Mouse (Mus musculus) adrenal gland (tissue): Measurements from ENCODE around the gene A430078G23Rik.
"Not testable (repeated sequence)": the region's sequence is repeated elsewhere in the genome, so short reads cannot be mapped to it uniquely, and the experiment has no call there.

ENCODE experiments used
- intact Hi-C: fragments of 180-260 bp; cut with DNase I; formaldehyde crosslinking; loops from one replicate; pipeline ENCODE4 v1.15.1; 2025
- long read RNA-seq, 2 experiments: library from polyadenylated mRNA; unstranded; transcript quantifications; one replicate each; pipeline ENCODE4 v2.0.0; 2020; ENCODE audit warnings: borderline replicate concordance in 1 of 2; ENCODE audit not compliant: insufficient replicate concordance in 1 of 2

A430078G23Rik gene
- long read RNA-seq, experiment 1 = 0 reads
- long read RNA-seq, experiment 2 = 0 reads

- intact Hi-C loops = no loop called here
Observed at GRCm38 (mm10) chr8:3353189-3353810, at the start of gene A430078G23Rik. Gene A430078G23Rik, plus strand, starts transcription at chr8:3353415.

GRCm38 (mm10) chr8:3308205-3308800 is 44.9 kb upstream of the A430078G23Rik start:
- intact Hi-C loops = not testable (repeated sequence)

- intact Hi-C loops = no loop called here
Observed at GRCm38 (mm10) chr8:3309636-3310035, 43.6 kb upstream of the A430078G23Rik start.

DNA sequence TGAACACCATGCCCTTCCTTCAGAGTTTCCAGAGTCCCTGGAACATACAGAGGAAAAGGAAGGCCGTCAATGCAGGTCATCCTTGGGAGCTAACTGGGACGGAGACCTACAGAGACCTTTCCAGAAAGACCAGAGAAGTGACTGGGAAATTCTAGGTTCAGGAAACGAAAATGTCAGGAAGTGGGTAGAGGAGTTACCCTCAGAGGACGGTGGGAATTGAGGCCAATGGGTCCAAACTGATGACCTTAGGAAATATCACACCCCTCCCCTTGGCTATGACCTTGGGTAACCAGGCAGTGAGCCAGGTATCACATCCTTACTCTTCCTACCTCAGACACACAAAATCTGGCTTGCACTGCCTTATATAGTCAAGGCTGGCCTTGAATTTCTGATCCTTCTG is 41.7 kb upstream of the A430078G23Rik start:
- intact Hi-C loops = no loop called here

DNA sequence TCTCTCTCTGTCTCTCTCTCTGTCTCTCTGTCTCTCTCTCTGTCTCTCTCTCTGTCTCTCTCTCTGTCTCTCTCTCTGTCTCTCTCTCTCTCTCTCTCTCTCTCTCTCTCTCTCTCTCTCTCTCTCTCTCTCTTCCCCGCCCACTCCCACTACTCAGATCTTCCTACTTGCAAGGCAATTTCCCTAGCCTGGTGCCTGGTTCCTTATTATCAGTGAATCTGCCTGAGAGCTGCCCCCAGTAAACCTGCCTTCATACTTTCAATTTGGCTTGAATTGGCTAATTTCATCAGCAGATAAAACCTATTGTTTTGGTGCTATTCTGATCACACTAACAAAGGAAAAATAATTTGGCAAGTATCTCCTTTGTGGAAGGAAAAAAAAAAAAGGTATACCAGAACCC is 39.8 kb upstream of the A430078G23Rik start:
- intact Hi-C loops = not testable (repeated sequence)

DNA sequence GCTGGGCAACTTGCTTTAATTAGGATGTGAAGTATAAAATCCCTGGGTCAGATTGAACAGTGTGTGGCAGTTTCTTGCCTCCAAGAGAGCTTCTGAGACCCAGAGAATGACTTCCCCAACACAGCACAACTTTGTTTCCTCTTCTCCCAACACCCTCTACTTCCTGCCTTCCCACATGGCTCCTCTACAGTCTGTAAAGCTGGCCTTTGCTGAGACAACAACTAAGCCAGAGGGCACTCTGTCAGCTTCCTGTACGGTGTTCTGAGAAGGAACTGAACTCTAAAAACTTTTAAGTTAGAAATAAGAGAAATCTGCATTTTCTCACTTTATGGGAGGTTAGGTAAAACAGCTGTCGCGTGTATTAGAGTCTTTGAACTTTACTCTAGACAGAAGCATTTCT is 39.4 kb upstream of the A430078G23Rik start:
- intact Hi-C loops = no loop called here

GRCm38 (mm10) chr8:3314345-3314744 is 38.9 kb upstream of the A430078G23Rik start:
- intact Hi-C loops = no loop called here

- intact Hi-C loops = no loop called here
Observed at GRCm38 (mm10) chr8:3316585-3316984, 36.6 kb upstream of the A430078G23Rik start.

DNA sequence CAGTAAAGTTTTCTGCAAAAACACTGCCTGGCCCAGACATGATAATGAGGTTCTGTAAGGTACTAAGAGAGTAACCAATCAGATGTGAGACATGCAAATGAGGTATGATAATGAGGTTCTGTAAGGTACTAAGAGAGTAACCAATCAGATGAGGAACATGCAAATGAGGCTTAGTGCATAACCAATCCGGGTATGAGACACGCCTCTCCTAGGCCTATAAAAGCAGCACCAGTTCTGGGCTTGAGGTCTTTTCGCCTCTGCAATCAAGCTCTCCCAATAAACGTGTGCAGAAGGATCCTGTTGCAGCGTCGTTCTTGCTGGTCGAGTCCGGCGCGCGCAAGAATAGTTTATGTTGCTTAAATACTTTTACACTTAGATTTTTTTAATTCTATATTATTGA is 33.9 kb upstream of the A430078G23Rik start:
- intact Hi-C loops = not testable (repeated sequence)

DNA sequence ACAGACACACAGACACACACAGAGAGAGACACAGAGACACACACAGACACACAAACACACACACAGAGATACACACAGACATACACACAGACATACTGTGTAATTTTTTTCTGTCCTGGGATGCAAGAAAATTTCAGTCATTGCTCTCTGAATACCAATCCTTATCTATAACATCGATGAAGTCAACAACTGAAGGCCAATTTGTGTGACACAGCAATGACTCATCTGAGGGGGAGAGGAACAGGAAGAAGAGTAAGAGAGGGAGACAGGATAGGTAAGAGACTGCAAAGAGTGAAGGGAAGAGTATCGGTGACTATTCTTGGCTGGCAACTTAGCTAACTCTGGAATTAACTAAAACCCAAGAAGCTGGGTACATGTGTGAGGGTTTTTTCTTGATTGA is 29.0 kb upstream of the A430078G23Rik start:
- intact Hi-C loops = no loop called here

GRCm38 (mm10) chr8:3327056-3327455 is 26.2 kb upstream of the A430078G23Rik start:
- intact Hi-C loops = no loop called here

DNA sequence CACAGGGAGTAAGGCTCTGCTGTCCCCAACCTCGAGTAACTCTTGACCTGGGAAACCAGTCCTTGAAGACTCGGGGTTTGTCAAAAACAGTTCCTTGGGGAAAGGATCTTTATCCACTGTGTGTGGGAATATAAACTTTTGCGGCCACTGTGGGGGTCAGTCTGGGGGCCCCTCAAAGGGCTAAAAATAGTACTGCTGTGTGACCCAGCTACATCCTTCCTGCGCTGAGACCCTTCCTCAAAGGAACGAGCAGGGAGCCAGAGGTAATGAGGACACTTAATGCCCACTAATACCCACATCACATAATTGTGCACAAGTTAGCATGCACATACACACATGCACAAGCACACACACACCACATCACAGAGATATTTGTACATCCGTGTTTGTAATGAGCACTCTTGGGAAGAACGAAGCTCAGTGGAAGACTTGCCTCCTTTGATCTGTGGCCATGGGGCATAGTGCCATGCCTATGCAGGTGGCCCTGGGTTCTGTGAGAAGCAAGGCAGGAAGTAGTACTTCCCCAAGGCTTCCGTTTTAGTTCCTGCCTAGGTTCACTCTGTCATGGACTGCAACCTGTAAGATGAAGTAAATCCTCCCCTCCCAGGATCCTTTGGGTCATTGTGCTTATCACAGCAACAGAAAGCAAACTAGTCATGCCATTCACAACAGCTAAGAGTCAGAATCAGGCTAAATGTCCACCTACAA is 25.5 kb upstream of the A430078G23Rik start:
- intact Hi-C loops = no loop called here

- intact Hi-C loops = loop anchor here (10.0 kb wide), 1 partner anchor 146 kb away; no protein-coding TSS in a partner anchor
Observed at GRCm38 (mm10) chr8:3330662-3331061, 22.6 kb upstream of the A430078G23Rik start.

- intact Hi-C loops = loop anchor here (10.0 kb wide), 1 partner anchor 147 kb away; no protein-coding TSS in a partner anchor
Observed at GRCm38 (mm10) chr8:3331692-3332091, 21.5 kb upstream of the A430078G23Rik start.

DNA sequence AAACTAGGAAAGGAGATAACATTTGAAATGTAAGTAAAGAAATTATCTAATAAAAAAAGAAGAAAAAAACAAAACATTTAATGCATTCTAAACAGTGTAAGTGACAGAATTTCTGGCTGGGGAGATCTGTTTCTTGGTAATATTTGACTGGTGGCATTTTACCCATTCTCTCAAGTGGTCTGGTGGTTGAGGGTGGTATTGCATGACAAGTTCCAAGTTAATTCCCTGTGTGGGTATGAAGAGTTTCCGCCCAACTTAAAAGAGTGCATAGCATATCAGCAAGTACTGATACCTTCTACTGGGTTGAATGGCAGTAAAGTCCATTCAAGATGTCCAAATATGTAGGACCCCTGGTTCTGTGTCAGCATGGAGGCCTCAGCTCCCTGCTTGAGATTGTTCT is 17.3 kb upstream of the A430078G23Rik start:
- intact Hi-C loops = loop anchor here (10.0 kb wide), 1 partner anchor 151 kb away; no protein-coding TSS in a partner anchor

DNA sequence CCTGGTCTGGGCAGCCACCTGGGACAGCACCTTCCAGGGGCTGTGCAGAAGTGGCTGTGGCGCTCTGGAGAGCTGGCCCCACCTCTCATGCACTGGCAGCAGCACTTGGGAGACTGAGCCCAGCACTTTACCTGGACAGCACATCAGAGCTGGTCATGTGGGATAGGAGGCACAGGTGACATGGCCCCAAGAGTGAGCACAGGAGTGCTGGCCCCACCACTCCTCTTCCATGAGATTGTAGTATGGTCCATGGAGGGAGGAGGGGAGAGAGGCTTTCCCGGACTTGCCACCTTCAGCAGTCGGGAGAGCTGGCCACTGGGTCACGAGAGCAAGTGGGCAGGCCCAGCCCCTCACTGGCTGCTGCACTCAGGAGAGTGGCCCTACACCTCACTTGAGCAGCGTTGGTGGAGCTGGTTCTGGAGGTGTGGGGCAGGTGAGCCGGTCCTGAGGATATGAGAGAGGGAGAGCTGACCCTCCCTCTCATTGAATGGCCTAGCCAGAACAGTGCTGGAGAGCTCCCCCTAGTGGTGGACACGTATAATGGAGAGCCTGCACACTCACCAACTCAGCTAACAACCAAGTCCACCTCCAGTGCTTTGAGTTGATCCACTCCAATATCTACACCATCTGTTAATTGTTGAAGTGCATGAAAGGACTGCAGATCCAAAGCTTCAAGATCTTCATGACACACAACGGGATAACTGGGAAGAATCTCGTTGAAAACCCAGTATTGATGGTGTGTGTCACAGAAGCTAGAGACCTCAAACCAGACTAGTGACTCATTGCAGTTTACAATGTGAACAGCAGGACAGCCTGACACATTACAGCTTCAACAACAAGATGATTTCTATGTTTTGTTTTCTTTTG is 16.3 kb upstream of the A430078G23Rik start:
- intact Hi-C loops = loop anchor here (10.0 kb wide), 1 partner anchor 152 kb away; no protein-coding TSS in a partner anchor

- intact Hi-C loops = loop anchor here (10.0 kb wide), 1 partner anchor 153 kb away; no protein-coding TSS in a partner anchor
Observed at GRCm38 (mm10) chr8:3337525-3337824, 15.7 kb upstream of the A430078G23Rik start.

GRCm38 (mm10) chr8:3337971-3338370 is 15.2 kb upstream of the A430078G23Rik start:
- intact Hi-C loops = loop anchor here (10.0 kb wide), 1 partner anchor 153 kb away; no protein-coding TSS in a partner anchor

GRCm38 (mm10) chr8:3340711-3341110 is 12.5 kb upstream of the A430078G23Rik start:
- intact Hi-C loops = not testable (repeated sequence)

DNA sequence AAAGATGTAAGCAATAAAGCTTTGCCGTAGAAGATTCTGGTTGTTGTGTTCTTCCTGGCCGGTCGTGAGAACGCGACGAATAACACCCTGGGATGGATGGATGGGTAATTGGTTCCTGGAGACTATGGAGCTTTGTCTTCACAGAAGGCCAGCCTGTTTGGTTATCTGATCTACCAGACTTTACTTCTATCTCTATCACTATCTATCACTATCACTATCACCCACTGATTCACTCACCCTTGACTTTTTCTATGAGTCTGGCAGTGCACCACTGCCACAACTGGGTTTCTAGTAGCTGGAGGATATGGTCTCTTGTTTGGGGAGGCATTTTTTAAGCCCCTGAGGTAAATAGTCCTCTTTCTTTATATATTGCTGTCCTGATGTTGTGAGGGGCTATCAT is 7.9 kb upstream of the A430078G23Rik start:
- intact Hi-C loops = no loop called here

- intact Hi-C loops = no loop called here
Observed at GRCm38 (mm10) chr8:3346691-3347413, 6.4 kb upstream of the A430078G23Rik start.
